Mouse (Mus musculus): ENCODE data around the gene Dazap2. TPM values are rescaled to one million over a fixed set of nuclear protein-coding genes. Genes with fewer than 3 reads are reported as not detected.

Dazap2 gene
- total and polyA plus RNA-seq, 3 experiments: 56.0 to 213 (median 159) TPM

DNA sequence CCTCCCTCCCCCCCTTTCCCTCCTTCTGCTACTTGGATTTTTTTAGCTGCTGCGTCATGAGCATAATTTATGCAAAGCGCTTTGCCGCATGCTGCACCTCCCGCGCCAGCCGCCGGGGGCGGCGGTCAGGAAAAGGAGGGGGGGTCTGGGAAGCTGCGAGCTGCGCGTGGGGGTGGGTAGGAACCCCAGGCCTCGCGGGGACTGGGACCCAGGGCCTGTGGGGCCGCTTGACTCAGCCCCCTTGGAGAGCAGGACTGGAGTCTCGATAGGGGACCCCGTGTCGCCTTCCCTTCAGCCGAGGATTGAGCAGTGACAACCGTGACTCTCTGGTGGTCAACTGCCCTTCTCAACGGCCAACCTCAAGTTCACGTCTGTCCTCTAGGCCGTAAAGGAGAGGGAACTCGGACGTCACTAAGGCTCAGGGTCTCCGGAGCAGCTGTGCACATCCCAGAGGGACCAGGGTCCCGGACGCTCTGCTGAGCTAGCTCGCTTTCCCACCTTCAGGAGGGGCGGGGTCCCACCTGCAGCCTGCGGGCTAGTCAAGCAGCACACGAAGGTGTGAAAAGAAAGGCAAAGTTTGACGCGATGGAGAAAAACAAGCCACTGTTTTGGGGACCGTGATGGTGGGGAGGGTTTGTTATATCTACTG, 15.0 kb upstream of the Dazap2 start (continued):
- no peak for TF ChIP-seq USF2 (conservative IDR thresholded peaks at IDR 0.05; ENCODE audit: low read depth, low read length)
- TF ChIP-seq CTCF (conservative IDR thresholded peaks at IDR 0.05 in 1 of 2, IDR thresholded peaks at IDR 0.05 in 1 of 2; ENCODE audit: low read depth in 2 of 2, low read length in 2 of 2): peak in 1 of 2 experiments; percentile 58; a peak in 2 of 4 replicates
- TF ChIP-seq CHD1 (IDR thresholded peaks at IDR 0.05; ENCODE audit: low read depth, low read length): no peak
- TF ChIP-seq MAZ (IDR thresholded peaks at IDR 0.05; ENCODE audit: low read depth, low read length): peak; percentile 95
- no peak for TF ChIP-seq ZC3H11A (IDR thresholded peaks at IDR 0.05; ENCODE audit: low read depth, low read length)
- TF ChIP-seq USF1 (IDR thresholded peaks at IDR 0.05; ENCODE audit: low read depth, low read length): no peak
- 0 out of 2 replicates have a peak, but pooled peaks have one; percentile 7 for TF ChIP-seq NELFE (IDR thresholded peaks at IDR 0.05; ENCODE audit: low read depth, low read length)
- TF ChIP-seq E2F4 (IDR thresholded peaks at IDR 0.05; ENCODE audit: insufficient replicate concordance, low read depth, low read length): no peak
- peak; percentile 85 for TF ChIP-seq MEF2A (IDR thresholded peaks at IDR 0.05; ENCODE audit: borderline replicate concordance, low read depth, low read length)

DNA sequence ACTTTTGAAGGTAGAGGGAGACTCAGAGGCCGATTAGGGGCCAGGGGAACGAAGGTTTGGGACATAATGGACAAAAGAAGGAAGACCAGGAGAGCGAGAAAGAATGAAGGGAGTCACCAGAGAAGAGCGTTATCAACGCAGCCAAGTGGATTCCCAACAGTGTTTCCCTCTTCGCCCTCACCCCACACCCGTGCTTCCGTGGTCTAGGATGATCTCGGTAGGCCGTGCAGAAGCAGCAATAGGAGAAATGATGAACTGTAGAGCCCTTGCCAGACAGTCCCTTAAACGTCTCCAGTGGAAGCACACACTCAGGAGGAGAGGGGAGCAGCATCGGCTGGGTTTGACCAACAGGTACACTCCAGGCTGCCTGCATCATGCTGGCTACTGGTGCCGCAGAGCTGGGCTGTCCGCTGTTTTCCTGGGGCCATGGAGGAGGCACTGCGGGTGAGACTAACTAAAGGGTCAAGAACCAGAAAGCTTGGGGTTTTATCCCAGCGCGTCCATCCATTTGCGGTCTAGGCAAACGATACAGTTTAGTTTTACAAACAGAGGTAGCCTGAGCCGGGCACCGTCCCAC, 14.4 kb upstream of the Dazap2 start:
- no peak for TF ChIP-seq POLR2A (IDR thresholded peaks at IDR 0.05; ENCODE audit: low read depth, low read length)
- no peak for TF ChIP-seq PAX5 (IDR thresholded peaks at IDR 0.05; ENCODE audit: low read length)
- Histone ChIP-seq H3K9me3 (replicated peaks; ENCODE audit: low read length) (no peaks in the 10 kb centered on the region), H3K4me1 (ENCODE audit: control insufficient read depth in 1 of 2, insufficient read depth in 2 of 2) (peaks cover 22 to 48% of the 10 kb centered on the region in 2 experiments), H3K4me2 (ENCODE audit: insufficient read depth, low read depth, poor library complexity, severe bottlenecking) (0 out of 2 replicates have a peak overlapping the region, but pooled peaks have one; percentile 77), H3K27ac (ENCODE audit: insufficient read depth, low read depth) (no peak overlapping the region), H3K4me3 (replicated peaks in 1 of 3; ENCODE audit: low read depth in 2 of 3, low read length in 2 of 3, poor library complexity in 1 of 3) (no peak overlapping the region), H3K27me3 (replicated peaks) (peaks cover 18% of the 10 kb centered on the region), H3K79me2 (replicated peaks; ENCODE audit: control insufficient read depth, extremely low read depth, insufficient read depth, poor library complexity, severe bottlenecking) (no peaks in the 10 kb centered on the region), H3K36me3 (replicated peaks in 1 of 2; ENCODE audit: control insufficient read depth in 1 of 2, insufficient read depth in 1 of 2, low read length in 1 of 2) (no peaks in the 10 kb centered on the region), H3K9ac (ENCODE audit: insufficient read depth, low read depth) (0 out of 2 replicates have a peak overlapping the region, but pooled peaks have one; percentile 95)
- DNase-seq (ENCODE audit: extremely low read depth): no peak
- in situ Hi-C loops (cut with MboI; ENCODE audit: low pct_ligation_motif_present, low pct_unique_long_range_greater_than_20kb, low sequenced_read_pairs): no loop called here
- dilution Hi-C loops (cut with MboI; ENCODE audit: extremely low pct_ligation_motif_present, extremely low pct_unique_long_range_greater_than_20kb, low sequenced_read_pairs): no loop called here

DNA sequence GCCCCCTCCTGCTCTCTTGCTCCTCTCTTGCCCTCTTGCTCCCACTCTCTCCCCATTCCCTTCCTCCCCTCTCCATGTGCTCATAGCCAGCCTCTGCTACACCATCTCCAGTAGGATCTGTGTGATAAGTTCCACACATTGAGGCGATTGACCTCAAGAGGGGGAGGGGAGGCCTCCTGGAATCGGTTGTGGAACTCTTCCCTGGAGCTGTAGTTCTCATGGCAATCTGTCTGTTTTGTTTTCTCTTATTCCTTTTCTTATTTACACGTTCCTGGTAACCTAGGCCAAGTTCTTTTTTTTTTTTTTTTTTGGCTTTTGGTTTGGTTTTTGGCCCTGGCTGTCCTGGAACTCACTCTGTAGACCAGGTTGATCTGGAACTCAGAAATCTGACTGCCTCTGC, 13.5 kb upstream of the Dazap2 start:
- in situ Hi-C loops (cut with MboI; ENCODE audit: low pct_ligation_motif_present, low pct_unique_long_range_greater_than_20kb, low sequenced_read_pairs) (no loop called here), dilution Hi-C loops (cut with MboI; ENCODE audit: extremely low pct_ligation_motif_present, extremely low pct_unique_long_range_greater_than_20kb, low sequenced_read_pairs) (no loop called here)
- Histone ChIP-seq H3K36me3 (replicated peaks in 1 of 2; ENCODE audit: control insufficient read depth in 1 of 2, insufficient read depth in 1 of 2, low read length in 1 of 2) (no peaks in the 10 kb centered on the region), H3K4me3 (replicated peaks in 1 of 3; ENCODE audit: low read depth in 2 of 3, low read length in 2 of 3, poor library complexity in 1 of 3) (no peak overlapping the region), H3K79me2 (replicated peaks; ENCODE audit: control insufficient read depth, extremely low read depth, insufficient read depth, poor library complexity, severe bottlenecking) (no peaks in the 10 kb centered on the region), H3K9ac (ENCODE audit: insufficient read depth, low read depth) (no peak overlapping the region), H3K4me2 (ENCODE audit: insufficient read depth, low read depth, poor library complexity, severe bottlenecking) (no peak overlapping the region), H3K27ac (ENCODE audit: insufficient read depth, low read depth) (no peak overlapping the region), H3K9me3 (replicated peaks; ENCODE audit: low read length) (no peaks in the 10 kb centered on the region), H3K27me3 (replicated peaks) (peaks cover 18% of the 10 kb centered on the region), H3K4me1 (ENCODE audit: control insufficient read depth in 1 of 2, insufficient read depth in 2 of 2) (peaks cover 19 to 40% of the 10 kb centered on the region in 2 experiments)
- TF ChIP-seq JUN (IDR thresholded peaks at IDR 0.05; ENCODE audit: insufficient read depth, low read depth, low read length) (no peak), PAX5 (IDR thresholded peaks at IDR 0.05; ENCODE audit: low read length) (no peak), ETS1 (conservative IDR thresholded peaks at IDR 0.05; ENCODE audit: low read depth, low read length) (no peak), NRF1 (IDR thresholded peaks at IDR 0.05; ENCODE audit: low read depth, low read length) (no peak), E2F4 (IDR thresholded peaks at IDR 0.05; ENCODE audit: insufficient replicate concordance, low read depth, low read length) (no peak), USF1 (IDR thresholded peaks at IDR 0.05; ENCODE audit: low read depth, low read length) (no peak), MXI1 (IDR thresholded peaks at IDR 0.05; ENCODE audit: low read depth, low read length) (no peak), EP300 (IDR thresholded peaks at IDR 0.05; ENCODE audit: low read length) (no peak), BHLHE40 (IDR thresholded peaks at IDR 0.05; ENCODE audit: low read depth, low read length) (no peak), CHD2 (IDR thresholded peaks at IDR 0.05; ENCODE audit: low read length) (no peak), RCOR1 (conservative IDR thresholded peaks at IDR 0.05; ENCODE audit: low read depth, low read length) (no peak), USF2 (conservative IDR thresholded peaks at IDR 0.05; ENCODE audit: low read depth, low read length) (no peak), HCFC1 (IDR thresholded peaks at IDR 0.05; ENCODE audit: low read depth, low read length) (no peak), CHD1 (IDR thresholded peaks at IDR 0.05; ENCODE audit: low read depth, low read length) (no peak), MAX (IDR thresholded peaks at IDR 0.05; ENCODE audit: low read length) (no peak), ZKSCAN1 (IDR thresholded peaks at IDR 0.05; ENCODE audit: borderline replicate concordance, low read depth, low read length) (no peak), NELFE (IDR thresholded peaks at IDR 0.05; ENCODE audit: low read depth, low read length) (no peak), ZC3H11A (IDR thresholded peaks at IDR 0.05; ENCODE audit: low read depth, low read length) (no peak), KAT2A (IDR thresholded peaks at IDR 0.05; ENCODE audit: insufficient replicate concordance, low read length) (no peak)
- no peak for DNase-seq (ENCODE audit: extremely low read depth)
